In the genomic region with DNA sequence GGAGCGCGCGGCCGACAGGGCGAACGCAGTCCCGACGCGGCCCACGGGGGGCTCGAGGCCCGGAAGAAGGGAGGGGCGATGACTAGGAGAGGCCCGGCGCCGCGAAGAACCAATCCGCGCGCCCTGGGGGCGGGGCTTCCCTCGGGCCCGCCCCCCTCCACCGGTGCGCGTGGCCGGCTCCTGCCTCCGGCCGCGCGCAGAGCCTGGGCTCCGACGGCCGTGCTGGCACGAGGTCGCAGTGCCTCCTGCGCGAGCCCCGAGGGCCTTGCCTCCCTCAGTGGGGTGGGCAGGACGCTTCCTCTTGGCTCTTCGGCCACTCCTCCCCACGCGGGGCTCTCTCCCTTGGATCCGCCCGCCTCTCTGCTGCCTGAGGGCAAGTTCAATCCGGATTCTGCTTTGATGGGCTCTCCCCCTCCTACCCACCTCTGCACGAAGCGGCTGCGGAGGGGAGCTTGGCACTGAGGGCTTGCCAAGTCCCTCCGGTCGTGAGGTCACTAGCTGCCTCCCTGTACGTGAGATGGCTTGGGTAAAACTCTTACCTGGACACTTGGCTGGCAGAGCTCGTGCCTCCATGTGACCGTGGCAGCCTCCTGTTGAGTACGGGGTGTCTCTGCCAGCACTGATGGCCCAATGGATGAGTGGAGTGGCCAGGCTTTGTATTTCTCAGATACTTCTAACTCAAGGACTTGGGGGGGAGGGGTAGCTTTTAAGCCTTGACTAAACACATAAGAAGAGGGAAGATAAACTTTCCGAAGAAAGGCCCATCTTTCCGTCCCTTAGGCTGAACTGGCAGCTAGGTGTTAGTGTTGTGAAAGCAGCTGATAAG, we compare ENCODE assay signal across 8 mouse cellular contexts. TPM values are rescaled to one million over a fixed set of nuclear protein-coding genes. Genes with fewer than 3 reads are reported as not detected.
A peak's percentile ranks its signal among the peaks of the same experiment; 100 is the strongest.
DNase-seq lines count a peak whose midpoint lies in the region; ATAC-seq lines count a peak whose summit lies in the region.

A gene (minus strand): TSS at position 448 of the 826 bp plus-strand sequence.

- ATAC-seq in megakaryocyte progenitor cell, adult 5-6 weeks (replicated peaks; ENCODE audit: poor library complexity): peak; percentile 76

- peak; percentile 21 for DNase-seq in adipocyte (ENCODE audit: low spot score)
- peak; percentile 92 for DNase-seq in embryo, embryonic 10 days (ENCODE audit: low spot score)
- DNase-seq in gastrocnemius, postnatal 10 days: peak; percentile 90
- peak; percentile 95 for DNase-seq in induced T-regulatory cell, adult 2 months (ENCODE audit: low read depth)
- peak; percentile 26 to 64 for DNase-seq in left cerebral cortex, adult 9 months (ENCODE audit: low spot score in 2 of 2)
- peak; percentile 86 for DNase-seq in right cerebral cortex, postnatal 14 days
- peak; percentile 79 to 84 for DNase-seq in urinary bladder, postnatal 36 days (ENCODE audit: low spot score in 2 of 2)

RNA-seq across cellular contexts. Expression of the gene that starts here (rescaled TPM):
- 1 to 10 TPM; 7.6 to 9.9 TPM for total RNA-seq in gastrocnemius, postnatal 10 days (2021)
- total RNA-seq in megakaryocyte progenitor cell, adult 5-6 weeks (2015): 45.4 and 46.2 TPM in 2 replicates
- total RNA-seq in megakaryocyte progenitor cell, adult 5-6 weeks (2017): 9.0 and 12.7 TPM in 2 replicates

Comparison
In these comparisons a context has a peak if more than half of its experiments do, and no peak if none do; other contexts are left out.
1. Peak in every context shown above with its lines: DNase-seq and ATAC-seq.
2. DNase-seq: peak in every context shown above with its lines; median percentile 95 in induced T-regulatory cell, adult 2 months; 92 in embryo, embryonic 10 days; 90 in gastrocnemius, postnatal 10 days; 86 in right cerebral cortex, postnatal 14 days; 82 in urinary bladder, postnatal 36 days; 45 in left cerebral cortex, adult 9 months; 21 in adipocyte.